Mouse (Mus musculus): ENCODE measurements around the gene Ablim1. TPM values are rescaled to one million over a fixed set of nuclear protein-coding genes. Genes with fewer than 3 reads are reported as not detected.
"Not testable (repeated sequence)": the region's sequence is repeated elsewhere in the genome, so short reads cannot be mapped to it uniquely, and the experiment has no call there.

The Ablim1 gene
- polyA plus RNA-seq, 1 experiment from 2014 or later: 22.4 TPM

DNA sequence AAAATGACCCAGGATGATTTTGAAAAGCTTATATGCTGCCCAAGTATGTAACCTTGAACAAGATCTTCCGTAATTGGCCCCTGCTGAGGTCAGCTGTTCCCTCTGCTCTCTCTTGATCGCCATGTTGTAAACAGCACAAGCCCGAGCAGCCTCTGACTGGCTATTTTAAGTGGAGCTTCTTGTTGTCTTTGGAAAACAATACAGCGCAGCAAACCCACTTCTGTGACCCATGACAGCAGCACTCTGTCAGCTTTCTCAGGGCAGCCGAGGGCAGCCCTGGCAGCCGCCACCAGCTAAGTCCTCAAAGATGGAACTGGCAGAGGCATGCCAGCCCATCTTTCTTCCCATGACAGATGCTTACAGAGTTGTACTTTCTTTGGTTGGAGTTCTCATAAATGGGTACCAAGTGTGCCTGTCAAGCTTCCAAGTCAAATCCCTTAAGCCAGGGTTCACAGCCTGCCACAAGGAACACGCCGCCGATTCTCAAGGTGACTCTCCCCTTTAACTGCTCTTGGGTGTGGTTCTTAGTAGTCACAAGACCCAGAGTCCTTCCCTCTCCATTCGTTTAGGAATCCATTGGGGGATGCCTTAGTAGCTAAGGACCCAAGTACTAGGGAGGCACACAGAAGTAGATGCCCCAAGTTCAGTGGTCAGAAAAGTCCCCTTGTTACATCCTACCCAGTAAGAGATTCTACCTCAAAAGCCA lies 172.8 kb downstream of the Ablim1 start:
- Histone ChIP-seq H3K36me3 (replicated peaks) (no peaks in the 10 kb centered on the region), H3K4me1 (peaks cover 5% of the 10 kb centered on the region; the same call in 1 of the 2 replicates), H3K27me3 (replicated peaks; ENCODE audit: low read depth, poor library complexity, severe bottlenecking) (0 out of 2 replicates have a peak, but pooled peaks cover 4% of the 10 kb centered on the region), H3K4me3 (no peak overlapping the region), H3K9me3 (no peaks in the 10 kb centered on the region), H3K27ac (replicated peaks) (no peak overlapping the region)
- WGBS: 83% methylated on average over 10 of the region's 10 CpGs
- DNase-seq (ENCODE audit: low spot score): no peak

DNA sequence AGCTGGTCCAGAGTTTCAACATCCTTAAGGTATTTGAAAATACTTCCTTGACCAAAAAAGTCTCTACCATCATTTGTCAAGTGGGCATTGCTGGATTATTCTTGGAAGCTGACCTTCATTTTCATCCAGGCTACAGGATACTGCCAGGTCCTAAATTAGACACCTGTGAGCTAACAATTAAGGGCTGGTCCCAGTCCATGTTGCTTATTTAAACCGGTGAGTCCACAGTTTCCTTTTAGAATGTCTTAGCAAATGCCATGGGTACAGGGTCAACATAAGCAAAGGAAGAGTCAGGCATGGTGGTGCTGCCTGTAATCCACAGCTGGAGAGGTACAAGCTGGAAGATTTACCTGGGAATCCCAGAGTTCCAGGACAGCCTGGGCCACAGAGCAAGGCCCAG lies 173.8 kb downstream of the Ablim1 start:
- no peak for DNase-seq (ENCODE audit: low spot score)
- Histone ChIP-seq H3K9me3 (no peaks in the 10 kb centered on the region), H3K36me3 (replicated peaks) (no peaks in the 10 kb centered on the region), H3K27me3 (replicated peaks; ENCODE audit: low read depth, poor library complexity, severe bottlenecking) (0 out of 2 replicates have a peak, but pooled peaks cover 4% of the 10 kb centered on the region), H3K27ac (replicated peaks) (no peak overlapping the region), H3K4me1 (peaks cover under 1% of the 10 kb centered on the region; the same call in 1 of the 2 replicates), H3K4me3 (no peak overlapping the region)
- WGBS: 80% methylated on average over 1 of the region's 1 CpGs

DNA sequence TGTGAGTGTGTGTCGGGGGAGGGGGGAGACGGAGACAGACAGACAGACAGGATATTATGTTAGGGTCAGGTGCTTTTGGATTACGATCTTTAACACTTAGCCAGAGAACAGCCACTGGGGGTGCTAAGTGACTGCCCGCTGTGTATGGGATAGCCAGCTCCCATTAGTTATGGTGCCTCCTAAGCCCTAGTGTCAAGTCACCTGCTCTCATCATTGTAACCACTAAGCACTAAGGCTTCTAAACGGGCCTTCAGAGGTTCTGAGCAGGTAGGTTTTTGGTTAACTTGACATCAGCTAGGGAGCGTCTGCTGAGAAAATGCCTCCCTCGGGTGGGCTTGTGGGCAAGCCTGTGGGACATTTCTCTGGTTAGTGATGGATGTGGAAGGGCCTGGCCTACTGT lies 174.6 kb downstream of the Ablim1 start:
- WGBS: 78% methylated on average over 7 of the region's 7 CpGs
- Histone ChIP-seq H3K27ac (replicated peaks) (no peak overlapping the region), H3K4me3 (no peak overlapping the region), H3K4me1 (peaks cover 6% of the 10 kb centered on the region), H3K9me3 (no peaks in the 10 kb centered on the region), H3K36me3 (replicated peaks) (no peaks in the 10 kb centered on the region), H3K27me3 (replicated peaks; ENCODE audit: low read depth, poor library complexity, severe bottlenecking) (0 out of 2 replicates have a peak, but pooled peaks cover 4% of the 10 kb centered on the region)
- DNase-seq (ENCODE audit: low spot score): no peak

DNA sequence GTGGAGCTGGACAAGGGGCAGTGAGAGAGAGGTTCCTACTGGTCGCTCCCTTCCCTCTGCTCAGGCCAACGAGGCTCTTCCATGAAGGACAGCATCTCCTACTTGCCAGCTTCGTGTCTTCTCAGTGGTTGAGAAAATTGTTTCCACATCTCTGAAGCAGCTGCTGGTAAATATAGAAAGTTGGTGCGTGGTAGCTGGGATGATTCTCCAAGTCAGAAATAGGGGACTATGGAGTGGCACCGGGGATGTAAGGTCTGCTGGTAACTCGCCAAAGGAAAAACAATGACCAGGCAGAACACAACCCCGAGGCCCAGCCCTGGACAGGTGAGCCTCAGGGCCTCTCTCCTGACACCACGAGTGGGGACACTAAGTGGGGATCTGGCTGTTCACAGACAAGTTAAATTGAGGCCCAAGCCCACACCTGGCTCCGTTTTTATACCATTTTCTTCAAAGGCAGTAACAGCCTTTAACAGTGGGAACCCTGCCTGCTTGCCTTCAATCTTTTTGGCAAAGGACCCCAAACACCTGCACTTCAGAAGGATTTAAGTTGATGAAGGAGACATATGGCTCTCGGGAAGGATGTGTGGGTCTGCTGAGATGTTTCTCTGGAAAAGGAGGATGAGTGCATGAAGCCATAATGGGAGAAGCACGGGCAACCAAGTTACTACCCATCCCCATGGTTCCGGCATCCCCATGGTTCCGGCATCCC lies 175.7 kb downstream of the Ablim1 start:
- H3K4me3 ChIP-seq: no peak overlapping the region
- H3K36me3 ChIP-seq (replicated peaks): no peaks in the 10 kb centered on the region
- no peaks in the 10 kb centered on the region for H3K9me3 ChIP-seq
- H3K4me1 ChIP-seq: peaks cover 16% of the 10 kb centered on the region
- DNase-seq (ENCODE audit: low spot score): no peak
- no peak overlapping the region for H3K27ac ChIP-seq (replicated peaks)
- 0 out of 2 replicates have a peak, but pooled peaks cover 4% of the 10 kb centered on the region for H3K27me3 ChIP-seq (replicated peaks; ENCODE audit: low read depth, poor library complexity, severe bottlenecking)
- WGBS: 81% methylated on average over 13 of the region's 13 CpGs

DNA sequence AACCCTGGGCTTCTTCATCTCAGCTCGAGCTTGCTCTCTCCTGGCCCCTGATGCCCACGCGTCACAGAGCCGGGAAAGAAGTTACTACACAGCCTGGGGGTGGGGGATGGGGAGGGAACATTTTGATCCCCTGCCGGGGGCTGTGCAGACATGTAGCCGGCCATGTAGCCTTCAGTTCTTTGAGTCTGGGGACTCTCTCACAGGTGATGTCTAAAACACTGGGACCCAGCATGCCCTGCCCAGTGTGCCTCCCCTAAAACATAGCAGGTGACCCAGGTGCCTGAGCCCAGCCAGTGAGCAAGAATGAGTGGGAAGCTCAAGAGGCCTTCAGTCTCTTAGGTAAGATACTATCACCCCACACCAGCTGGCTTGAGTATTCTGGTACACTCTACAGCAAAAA lies 176.2 kb downstream of the Ablim1 start:
- DNase-seq (ENCODE audit: low spot score): no peak
- WGBS: 69% methylated on average over 6 of the region's 6 CpGs

DNA sequence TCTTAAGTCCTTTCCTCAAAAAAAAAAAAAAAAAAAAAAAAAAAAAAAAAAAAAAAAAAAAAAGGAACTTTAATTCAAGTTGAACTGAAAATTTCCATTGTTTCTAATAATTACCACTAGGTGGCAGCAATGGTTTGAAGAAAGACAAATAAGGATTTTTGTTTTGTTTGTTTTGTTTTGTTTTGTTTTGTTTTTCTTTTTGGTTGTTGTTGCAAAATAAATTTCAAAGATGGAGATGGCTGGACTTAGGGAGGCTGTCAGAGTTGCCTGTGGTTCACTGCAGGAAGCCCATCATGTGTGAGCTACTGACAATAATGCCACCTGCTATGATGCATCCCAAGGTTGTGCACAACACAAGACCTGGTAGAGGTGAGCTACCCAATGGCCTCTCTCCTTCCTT lies 176.7 kb downstream of the Ablim1 start:
- Histone ChIP-seq H3K27ac (replicated peaks) (no peak overlapping the region), H3K27me3 (replicated peaks; ENCODE audit: low read depth, poor library complexity, severe bottlenecking) (0 out of 2 replicates have a peak, but pooled peaks cover 4% of the 10 kb centered on the region), H3K4me1 (peaks cover 26% of the 10 kb centered on the region), H3K9me3 (no peaks in the 10 kb centered on the region), H3K4me3 (no peak overlapping the region), H3K36me3 (replicated peaks) (no peaks in the 10 kb centered on the region)
- DNase-seq (ENCODE audit: low spot score): no peak

More for the DNA sequence above, 176.2 kb downstream of the Ablim1 start:
- H3K36me3 ChIP-seq (replicated peaks): no peaks in the 10 kb centered on the region
- H3K27me3 ChIP-seq (replicated peaks; ENCODE audit: low read depth, poor library complexity, severe bottlenecking): 0 out of 2 replicates have a peak, but pooled peaks cover 4% of the 10 kb centered on the region
- H3K4me1 ChIP-seq: peaks cover 22% of the 10 kb centered on the region
- H3K9me3 ChIP-seq: no peaks in the 10 kb centered on the region
- H3K27ac ChIP-seq (replicated peaks): no peak overlapping the region
- H3K4me3 ChIP-seq: no peak overlapping the region

DNA sequence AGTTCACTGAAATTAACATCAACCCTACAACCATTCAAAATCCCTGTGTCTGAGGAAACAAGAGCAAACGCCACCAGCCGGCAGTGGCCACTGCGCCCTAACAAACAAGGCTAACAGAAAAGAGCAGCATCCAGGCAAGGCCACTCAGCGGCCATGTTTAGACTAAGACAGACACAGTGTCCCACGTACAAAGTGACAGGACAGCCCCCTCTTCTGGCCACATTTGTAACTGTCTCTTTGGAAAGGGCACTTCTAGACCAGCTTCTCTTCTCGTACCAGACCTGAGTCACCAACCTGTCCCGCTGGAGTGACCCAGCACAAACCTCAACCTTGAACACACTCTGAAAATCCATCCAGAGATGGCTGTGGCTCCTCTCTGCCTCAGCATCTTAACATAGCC lies 178.5 kb downstream of the Ablim1 start:
- no peak overlapping the region for H3K4me3 ChIP-seq
- peaks cover 8% of the 10 kb centered on the region; the same call in 1 of the 2 replicates for H3K27me3 ChIP-seq (replicated peaks; ENCODE audit: low read depth, poor library complexity, severe bottlenecking)
- H3K4me1 ChIP-seq: peaks cover 33% of the 10 kb centered on the region
- 35% methylated on average over 7 of the region's 7 CpGs for WGBS
- DNase-seq (ENCODE audit: low spot score): peak; percentile 76
- no peak overlapping the region for H3K27ac ChIP-seq (replicated peaks)
- no peaks in the 10 kb centered on the region for H3K36me3 ChIP-seq (replicated peaks)
- H3K9me3 ChIP-seq: no peaks in the 10 kb centered on the region

DNA sequence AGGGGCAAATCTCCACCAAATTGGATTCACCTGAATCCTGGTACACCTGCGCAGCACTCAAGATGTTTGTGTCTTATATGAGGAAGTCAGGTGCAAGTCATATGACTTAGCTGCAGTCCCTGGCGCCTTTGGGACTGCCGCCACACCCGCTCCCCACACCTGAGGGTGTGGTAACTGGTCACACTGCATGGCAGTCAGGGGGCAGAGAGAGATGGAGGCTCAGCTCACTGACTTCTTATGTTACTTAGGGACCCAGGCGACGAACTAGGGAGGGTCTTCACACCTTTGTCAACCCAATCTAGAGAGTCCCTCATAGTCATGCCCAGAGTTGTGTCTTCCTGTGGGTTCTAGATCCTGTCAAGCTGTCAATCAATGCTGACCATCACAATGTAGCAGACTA lies 179.1 kb downstream of the Ablim1 start:
- 88% methylated on average over 6 of the region's 6 CpGs for WGBS
- H3K4me3 ChIP-seq; H3K9me3 ChIP-seq; H3K36me3 ChIP-seq (replicated peaks); H3K27me3 ChIP-seq (replicated peaks; ENCODE audit: low read depth, poor library complexity, severe bottlenecking); H3K27ac ChIP-seq (replicated peaks); DNase-seq (ENCODE audit: low spot score): not testable (repeated sequence)
- peaks cover 33% of the 10 kb centered on the region for H3K4me1 ChIP-seq

DNA sequence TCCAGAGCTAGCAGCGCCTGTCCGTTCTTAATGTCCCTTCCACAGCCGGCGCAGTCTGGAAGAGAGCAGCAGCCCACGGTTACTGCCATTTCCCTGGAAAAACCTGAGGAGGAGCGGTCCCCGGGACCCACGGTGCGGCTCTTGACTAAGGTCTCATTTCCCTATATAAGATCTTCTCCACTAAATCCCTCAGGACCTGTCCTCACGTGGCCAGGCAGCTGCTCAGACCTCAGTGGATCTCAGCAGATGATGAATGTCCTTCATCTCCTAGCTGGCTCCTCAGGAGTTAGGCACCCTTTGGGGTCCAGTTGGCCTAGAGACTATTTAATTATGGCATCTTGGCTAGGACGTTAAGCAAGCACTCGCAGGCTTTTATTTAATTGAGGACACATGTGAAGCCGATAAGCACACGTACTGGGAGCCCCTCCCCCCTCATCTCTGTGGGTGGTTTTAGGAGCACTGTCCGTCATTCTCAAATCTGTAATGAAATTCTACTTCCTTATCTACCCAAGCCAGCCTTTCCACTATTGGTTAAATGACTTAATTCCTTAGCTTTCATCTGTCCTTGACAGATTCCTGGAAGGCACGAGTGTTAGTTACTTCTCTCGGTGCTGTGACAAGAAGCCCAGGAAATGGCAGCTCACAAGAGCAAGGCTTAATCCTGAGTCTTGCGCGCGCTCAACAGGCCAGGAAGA lies 179.9 kb downstream of the Ablim1 start:
- WGBS: 54% methylated on average over 20 of the region's 20 CpGs
- Histone ChIP-seq H3K27ac (replicated peaks) (peak overlapping the region; percentile 74), H3K36me3 (replicated peaks) (no peaks in the 10 kb centered on the region), H3K4me3 (peak overlapping the region; percentile 26; the same call in 1 of the 2 replicates), H3K9me3 (no peaks in the 10 kb centered on the region), H3K4me1 (peaks cover 33% of the 10 kb centered on the region), H3K27me3 (replicated peaks; ENCODE audit: low read depth, poor library complexity, severe bottlenecking) (peaks cover 8% of the 10 kb centered on the region; the same call in 1 of the 2 replicates)
- no peak for DNase-seq (ENCODE audit: low spot score)

DNA sequence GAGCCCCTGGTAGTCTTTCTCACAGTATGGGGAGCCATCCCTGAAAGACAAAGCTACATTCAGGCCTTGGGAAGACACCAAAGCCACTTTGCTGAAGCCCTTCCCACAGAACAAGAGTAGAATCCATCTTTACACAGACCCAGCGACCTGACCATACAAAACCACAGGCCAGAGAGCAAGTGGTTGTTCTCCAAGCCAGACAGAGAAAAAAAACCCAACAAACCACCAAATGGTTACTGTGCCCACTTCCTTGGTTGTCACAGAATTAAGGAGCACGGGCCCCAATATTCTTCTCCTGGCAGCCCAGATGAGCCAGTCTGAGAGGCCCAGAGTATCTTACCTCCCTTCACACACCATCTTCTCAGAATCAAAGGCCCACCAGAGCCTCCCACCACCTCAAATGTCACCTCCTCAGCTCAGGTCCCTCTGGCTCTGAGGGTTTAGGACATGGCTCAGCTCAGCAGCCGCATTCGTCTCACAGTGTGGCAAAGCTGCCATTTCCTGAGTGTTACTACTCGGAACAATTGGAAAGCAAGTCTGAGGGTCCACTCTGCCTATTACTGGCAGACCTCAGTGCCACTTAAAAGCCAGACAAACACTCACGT lies 181.7 kb downstream of the Ablim1 start:
- Histone ChIP-seq H3K27ac (replicated peaks) (peak overlapping the region; percentile 24; the same call in 1 of the 2 replicates), H3K4me1 (peaks cover 43% of the 10 kb centered on the region), H3K27me3 (replicated peaks; ENCODE audit: low read depth, poor library complexity, severe bottlenecking) (peaks cover 8% of the 10 kb centered on the region; the same call in 1 of the 2 replicates), H3K4me3 (no peak overlapping the region), H3K9me3 (no peaks in the 10 kb centered on the region), H3K36me3 (replicated peaks) (no peaks in the 10 kb centered on the region)
- DNase-seq (ENCODE audit: low spot score): no peak
- WGBS: 86% methylated on average over 6 of the region's 6 CpGs

DNA sequence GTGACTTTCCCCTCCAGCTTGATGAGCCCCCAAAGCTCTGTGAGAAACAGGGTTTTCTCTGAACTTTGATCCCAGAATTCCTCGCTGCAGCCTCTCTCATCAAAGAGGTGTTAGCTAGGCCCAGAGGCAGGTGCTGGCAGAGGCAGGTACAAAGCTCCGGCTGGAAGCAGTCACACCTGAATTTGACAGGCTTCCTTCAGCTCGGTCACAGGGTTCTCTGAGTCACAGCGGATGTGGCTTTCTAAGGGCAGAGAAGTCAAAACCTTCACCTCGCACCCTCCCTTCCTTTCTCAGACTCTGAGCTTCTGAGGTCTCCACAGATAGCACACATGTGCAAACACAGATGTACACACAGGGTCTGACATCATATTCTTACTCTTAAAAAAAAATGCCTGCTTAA lies 182.4 kb downstream of the Ablim1 start:
- Histone ChIP-seq H3K4me3 (no peak overlapping the region), H3K27me3 (replicated peaks; ENCODE audit: low read depth, poor library complexity, severe bottlenecking) (peaks cover 6% of the 10 kb centered on the region; the same call in 1 of the 2 replicates), H3K36me3 (replicated peaks) (no peaks in the 10 kb centered on the region), H3K27ac (replicated peaks) (0 out of 2 replicates have a peak overlapping the region, but pooled peaks have one; percentile 24), H3K4me1 (peaks cover 51% of the 10 kb centered on the region), H3K9me3 (no peaks in the 10 kb centered on the region)
- DNase-seq (ENCODE audit: low spot score): no peak
- WGBS: 75% methylated on average over 5 of the region's 5 CpGs

DNA sequence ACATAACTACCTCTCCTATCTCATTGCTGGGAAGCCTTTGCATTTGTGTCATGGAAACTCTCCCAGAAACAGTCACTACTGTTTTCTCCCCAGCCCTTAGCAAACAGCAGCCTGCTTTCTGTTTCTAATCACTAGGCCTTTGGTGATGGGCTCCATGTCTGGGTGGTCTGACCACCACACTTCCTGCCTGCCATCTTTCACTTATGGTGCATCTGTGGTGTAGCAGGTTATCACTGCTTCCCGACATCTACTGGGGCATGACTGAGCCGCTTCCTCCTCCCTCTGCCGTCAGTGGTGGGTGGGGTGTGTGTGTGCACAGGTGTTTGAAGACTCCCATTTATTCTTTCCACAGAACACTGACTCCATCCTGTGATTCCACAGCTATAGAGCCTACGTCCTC lies 183.4 kb downstream of the Ablim1 start:
- Histone ChIP-seq H3K4me1 (peaks cover 56% of the 10 kb centered on the region), H3K9me3 (no peaks in the 10 kb centered on the region), H3K4me3 (no peak overlapping the region), H3K27ac (replicated peaks) (no peak overlapping the region), H3K36me3 (replicated peaks) (no peaks in the 10 kb centered on the region), H3K27me3 (replicated peaks; ENCODE audit: low read depth, poor library complexity, severe bottlenecking) (peaks cover 4% of the 10 kb centered on the region; the same call in 1 of the 2 replicates)
- DNase-seq (ENCODE audit: low spot score): no peak
- 85% methylated on average over 4 of the region's 4 CpGs for WGBS
